Mouse (Mus musculus) CD4-positive, CD25-positive, alpha-beta regulatory T cell, adult 2 months (primary cell): ENCODE measurements around the gene Atp2a1.
"Not testable (repeated sequence)": the region's sequence is repeated elsewhere in the genome, so short reads cannot be mapped to it uniquely, and the experiment has no call there.

Experiments
- DNase-seq: peaks from one replicate; pipeline ENCODE4 v3.0.0-alpha.2; 2012; ENCODE audit warnings: low read depth, low spot score

The Atp2a1 gene

GRCm38 (mm10) chr7:126417045-126417444 lies 45.9 kb downstream of the Atp2a1 start:
- DNase-seq = no peak

- DNase-seq = no peak
Observed at GRCm38 (mm10) chr7:126416615-126417014, 46.3 kb downstream of the Atp2a1 start.

DNA sequence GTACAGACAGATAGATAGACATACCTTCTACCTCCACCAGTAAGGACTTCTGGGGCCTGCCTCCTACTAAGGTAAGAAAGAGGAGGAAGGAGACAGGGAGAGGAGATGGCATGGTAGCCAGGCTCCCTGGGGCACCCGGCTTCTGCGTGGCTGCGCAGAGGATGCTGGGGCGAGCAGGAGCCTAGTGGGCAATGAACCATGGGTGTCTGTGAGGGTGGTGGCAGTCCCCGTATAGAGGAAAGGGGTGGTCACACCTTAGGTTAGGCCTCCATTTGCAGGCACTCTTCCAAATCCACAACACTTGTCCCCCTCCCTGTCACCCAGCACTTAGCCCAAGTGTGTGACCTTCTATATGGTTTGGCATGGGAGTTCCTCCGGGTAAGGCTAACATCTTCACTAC lies 48.2 kb downstream of the Atp2a1 start, which contains the start of gene Cd19:
Gene Cd19 (minus strand): TSS at position 165 of the 400 bp plus-strand sequence.
- no peak for DNase-seq

DNA sequence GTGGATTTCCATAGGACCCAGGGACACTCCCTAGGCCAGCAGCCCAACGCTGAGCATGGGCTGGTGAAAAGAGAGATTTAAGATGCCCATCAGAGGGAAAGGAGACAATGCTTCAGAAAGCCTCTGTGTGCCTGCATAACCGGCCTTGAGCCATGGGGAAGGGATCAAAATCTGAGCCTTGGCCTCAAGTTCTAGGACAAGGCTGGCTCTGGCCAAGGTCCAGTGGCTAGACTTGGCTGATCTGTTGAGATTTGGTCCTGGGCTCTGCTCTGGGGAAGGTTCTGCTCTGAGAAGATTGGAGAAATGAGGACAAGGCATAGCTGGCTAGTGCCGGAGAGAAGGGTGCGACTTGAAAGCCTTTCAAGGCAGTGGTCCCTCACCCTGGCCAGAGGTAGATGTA lies 51.8 kb downstream of the Atp2a1 start:
- no peak for DNase-seq

GRCm38 (mm10) chr7:126408686-126409085 lies 54.2 kb downstream of the Atp2a1 start:
- DNase-seq = no peak

- not testable (repeated sequence) for DNase-seq
Observed at GRCm38 (mm10) chr7:126402518-126402917, 60.4 kb downstream of the Atp2a1 start.

DNA sequence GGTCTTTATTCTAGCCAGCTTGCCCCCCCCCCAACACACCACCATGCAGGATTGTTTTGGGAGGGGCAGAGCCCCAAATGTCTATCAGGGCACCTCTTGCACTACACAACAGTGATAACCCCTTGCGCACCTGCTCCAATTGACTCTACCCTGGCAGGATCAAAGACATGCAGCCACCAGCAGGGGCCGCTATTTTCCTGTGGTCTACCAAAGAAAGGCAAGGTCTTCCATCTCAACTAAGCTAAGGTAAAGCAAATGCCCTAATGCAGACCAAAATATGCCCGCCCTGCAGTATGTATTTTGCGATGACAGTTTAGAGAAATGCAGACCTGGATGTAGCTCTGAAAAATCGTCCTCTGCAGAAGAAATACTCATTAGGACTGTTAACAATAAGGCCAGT lies 63.4 kb downstream of the Atp2a1 start:
- DNase-seq = peak; percentile 92

- no peak for DNase-seq
Observed at GRCm38 (mm10) chr7:126397822-126398221, 65.1 kb downstream of the Atp2a1 start.

- DNase-seq = no peak
Observed at GRCm38 (mm10) chr7:126397221-126397620, 65.7 kb downstream of the Atp2a1 start.

- peak; percentile 97 for DNase-seq
Observed at GRCm38 (mm10) chr7:126396298-126397119, 66.4 kb downstream of the Atp2a1 start, which contains the start of gene Nfatc2ip. TSS of gene Nfatc2ip (minus strand) at chr7:126396737.
